Mouse (Mus musculus) midbrain, embryonic 16.5 days (tissue): ENCODE results near the gene Zmat5. TPM values are rescaled to one million over a fixed set of nuclear protein-coding genes. Genes with fewer than 3 reads are reported as not detected.
A peak's percentile ranks its signal among the peaks of the same experiment; 100 is the strongest.

Experiments
- ATAC-seq: fragments of 200-750 bp; cut with Nextera tagmentation; 2 replicates; pipeline ENCODE4 v1.8.0; 2017; ENCODE audit warnings: moderate TSS enrichment
- H3K27ac ChIP-seq: fragments of 300-500 bp; sonication (generic); 2 replicates; pipeline ENCODE4 v1.5.1; 2014; ENCODE audit warnings: mild to moderate bottlenecking, low read length, mixed read lengths
- H3K27me3 ChIP-seq: fragments of 300-500 bp; sonication (generic); 2 replicates; pipeline ENCODE4 v1.6.1; 2014; ENCODE audit warnings: low read depth, low read length, mixed read lengths; ENCODE audit not compliant: control insufficient read depth, insufficient read depth
- H3K36me3 ChIP-seq: fragments of 300-500 bp; sonication (generic); 2 replicates; pipeline ENCODE4 v1.6.1; 2014; ENCODE audit warnings: mild to moderate bottlenecking, low read length, moderate library complexity, mixed read lengths; ENCODE audit not compliant: control insufficient read depth, insufficient read depth
- H3K4me1 ChIP-seq: fragments of 300-500 bp; sonication (generic); 2 replicates; pipeline ENCODE4 v1.6.1; 2014; ENCODE audit warnings: mild to moderate bottlenecking, low read length, mixed read lengths; ENCODE audit not compliant: control insufficient read depth, insufficient read depth
- H3K4me2 ChIP-seq: fragments of 300-500 bp; sonication (generic); 2 replicates; pipeline ENCODE4 v1.6.1; 2014; ENCODE audit warnings: mild to moderate bottlenecking, low read length, mixed read lengths
- H3K4me3 ChIP-seq: fragments of 300-500 bp; sonication (generic); 2 replicates; pipeline ENCODE4 v1.5.1; 2014; ENCODE audit warnings: low read depth, mild to moderate bottlenecking, low read length, moderate library complexity, mixed read lengths
- H3K9ac ChIP-seq: fragments of 300-500 bp; sonication (generic); 2 replicates; pipeline ENCODE4 v1.6.1; 2014; ENCODE audit warnings: low read depth, low read length, mixed read lengths
- H3K9me3 ChIP-seq: fragments of 300-500 bp; sonication (generic); replicated peaks from 2 replicates; pipeline ENCODE4 v1.6.1; 2014; ENCODE audit warnings: mild to moderate bottlenecking, low read length, mixed read lengths; ENCODE audit not compliant: control insufficient read depth, poor library complexity, severe bottlenecking
- WGBS: fragments of 180-500 bp; shearing (Covaris S2); extraction: QIAGEN DNeasy Blood & Tissue Kit; methylation state at CpG from one replicate; pipeline ENCODE4 v1.1.7; 2014; 5-methylcytosine and 5-hydroxymethylcytosine counted together
- polyA plus RNA-seq: library from polyadenylated mRNA; unstranded; fragments of >200 nt; fragmentation: Nextera tagmentation; extraction: Ambion mirVana; gene quantifications from 2 replicates; pipeline ENCODE4 v1.2.1, GENCODE M21; 2015

The Zmat5 gene
- polyA plus RNA-seq, 1 experiment from 2014 or later, result 49.4 TPM

- WGBS, result 60% methylated on average over 11 of the region's 11 CpGs
Observed at GRCm38 (mm10) chr11:4720393-4720792, 15.9 kb downstream of the Zmat5 start.

GRCm38 (mm10) chr11:4720900-4721580, 16.6 kb downstream of the Zmat5 start:
- no peak for ATAC-seq

More at GRCm38 (mm10) chr11:4720393-4720792, 15.9 kb downstream of the Zmat5 start:
- Histone ChIP-seq H3K27ac (no peak overlapping the region), H3K27me3 (no peaks in the 10 kb centered on the region), H3K4me2 (no peak overlapping the region), H3K9me3 (no peaks in the 10 kb centered on the region), H3K9ac (no peak overlapping the region), H3K4me1 (no peaks in the 10 kb centered on the region; the same call in 1 of the 2 replicates), H3K4me3 (no peak overlapping the region), H3K36me3 (no peaks in the 10 kb centered on the region)
- no peak for ATAC-seq

GRCm38 (mm10) chr11:4721728-4722127, 17.2 kb downstream of the Zmat5 start:
- Histone ChIP-seq H3K4me1 (no peaks in the 10 kb centered on the region; the same call in 1 of the 2 replicates), H3K9me3 (no peaks in the 10 kb centered on the region), H3K27me3 (no peaks in the 10 kb centered on the region), H3K27ac (no peak overlapping the region), H3K9ac (no peak overlapping the region), H3K36me3 (no peaks in the 10 kb centered on the region), H3K4me3 (no peak overlapping the region), H3K4me2 (no peak overlapping the region)
- no peak for ATAC-seq
- WGBS, result 78% methylated on average over 8 of the region's 8 CpGs

More at GRCm38 (mm10) chr11:4720900-4721580, 16.6 kb downstream of the Zmat5 start:
- Histone ChIP-seq H3K27me3 (no peaks in the 10 kb centered on the region), H3K4me3 (no peak overlapping the region), H3K9me3 (no peaks in the 10 kb centered on the region), H3K9ac (no peak overlapping the region), H3K36me3 (no peaks in the 10 kb centered on the region), H3K4me1 (no peaks in the 10 kb centered on the region; the same call in 1 of the 2 replicates), H3K27ac (no peak overlapping the region), H3K4me2 (no peak overlapping the region)
- 54% methylated on average over 7 of the region's 7 CpGs for WGBS

GRCm38 (mm10) chr11:4729603-4730002, 25.1 kb downstream of the Zmat5 start:
- WGBS, result 60% methylated on average over 12 of the region's 12 CpGs
- Histone ChIP-seq H3K4me3 (no peak overlapping the region), H3K4me2 (no peak overlapping the region), H3K9me3 (no peaks in the 10 kb centered on the region), H3K27me3 (no peaks in the 10 kb centered on the region), H3K4me1 (peaks cover 3% of the 10 kb centered on the region; the same call in 1 of the 2 replicates), H3K9ac (no peak overlapping the region), H3K27ac (no peak overlapping the region), H3K36me3 (no peaks in the 10 kb centered on the region)
- no peak for ATAC-seq

- WGBS, result 85% methylated on average over 6 of the region's 6 CpGs
- no peaks in the 10 kb centered on the region for H3K27me3 ChIP-seq
- ATAC-seq, result no peak
Observed at GRCm38 (mm10) chr11:4730096-4730495, 25.6 kb downstream of the Zmat5 start.

GRCm38 (mm10) chr11:4730913-4731312, 26.4 kb downstream of the Zmat5 start:
- peaks cover 3% of the 10 kb centered on the region; the same call in 1 of the 2 replicates for H3K4me1 ChIP-seq
- no peak for ATAC-seq
- no peak overlapping the region for H3K27ac ChIP-seq
- no peak overlapping the region for H3K9ac ChIP-seq
- no peaks in the 10 kb centered on the region for H3K36me3 ChIP-seq
- no peak overlapping the region for H3K4me2 ChIP-seq
- WGBS, result 86% methylated on average over 5 of the region's 5 CpGs
- H3K4me3 ChIP-seq, result no peak overlapping the region
- no peaks in the 10 kb centered on the region for H3K27me3 ChIP-seq
- H3K9me3 ChIP-seq, result no peaks in the 10 kb centered on the region

More at GRCm38 (mm10) chr11:4730096-4730495, 25.6 kb downstream of the Zmat5 start:
- H3K4me2 ChIP-seq, result no peak overlapping the region
- no peak overlapping the region for H3K9ac ChIP-seq
- no peak overlapping the region for H3K4me3 ChIP-seq
- H3K36me3 ChIP-seq, result no peaks in the 10 kb centered on the region
- H3K4me1 ChIP-seq, result peaks cover 3% of the 10 kb centered on the region; the same call in 1 of the 2 replicates
- no peak overlapping the region for H3K27ac ChIP-seq
- H3K9me3 ChIP-seq, result no peaks in the 10 kb centered on the region

GRCm38 (mm10) chr11:4731781-4732180, 27.3 kb downstream of the Zmat5 start:
- Histone ChIP-seq H3K4me1 (peaks cover 3% of the 10 kb centered on the region; the same call in 1 of the 2 replicates), H3K27ac (no peak overlapping the region), H3K4me2 (no peak overlapping the region), H3K9me3 (no peaks in the 10 kb centered on the region), H3K9ac (no peak overlapping the region), H3K36me3 (no peaks in the 10 kb centered on the region), H3K27me3 (no peaks in the 10 kb centered on the region), H3K4me3 (no peak overlapping the region)
- ATAC-seq, result no peak
- 71% methylated on average over 7 of the region's 7 CpGs for WGBS

- Histone ChIP-seq H3K4me1 (peaks cover 7% of the 10 kb centered on the region), H3K4me3 (no peak overlapping the region), H3K9ac (no peak overlapping the region), H3K9me3 (no peaks in the 10 kb centered on the region), H3K27me3 (no peaks in the 10 kb centered on the region), H3K36me3 (no peaks in the 10 kb centered on the region), H3K4me2 (no peak overlapping the region), H3K27ac (no peak overlapping the region)
- 0 out of 2 replicates have a peak, but pooled peaks have one; percentile 11 for ATAC-seq
- WGBS, result 40% methylated on average over 12 of the region's 12 CpGs
Observed at GRCm38 (mm10) chr11:4734179-4734578, 29.7 kb downstream of the Zmat5 start.

- 48% methylated on average over 6 of the region's 6 CpGs for WGBS
- Histone ChIP-seq H3K27ac (no peak overlapping the region), H3K27me3 (peaks cover 2% of the 10 kb centered on the region), H3K4me2 (no peak overlapping the region), H3K9me3 (no peaks in the 10 kb centered on the region), H3K36me3 (no peaks in the 10 kb centered on the region), H3K9ac (no peak overlapping the region), H3K4me1 (peaks cover 4% of the 10 kb centered on the region), H3K4me3 (no peak overlapping the region)
- ATAC-seq, result no peak
Observed at GRCm38 (mm10) chr11:4736355-4736754, 31.9 kb downstream of the Zmat5 start.
